Mouse (Mus musculus) lung, postnatal 0 days (tissue): ENCODE results near the gene Os9.

Experiments
- CTCF ChIP-seq: IDR thresholded peaks from 2 replicates; pipeline ENCODE4 v1.5.1; 2016; ENCODE audit warnings: antibody characterized with exemption, mild to moderate bottlenecking
- EP300 ChIP-seq: IDR thresholded peaks from 2 replicates; pipeline ENCODE4 v1.6.1; 2016; ENCODE audit warnings: antibody characterized with exemption, mild to moderate bottlenecking, control low read depth

DNA sequence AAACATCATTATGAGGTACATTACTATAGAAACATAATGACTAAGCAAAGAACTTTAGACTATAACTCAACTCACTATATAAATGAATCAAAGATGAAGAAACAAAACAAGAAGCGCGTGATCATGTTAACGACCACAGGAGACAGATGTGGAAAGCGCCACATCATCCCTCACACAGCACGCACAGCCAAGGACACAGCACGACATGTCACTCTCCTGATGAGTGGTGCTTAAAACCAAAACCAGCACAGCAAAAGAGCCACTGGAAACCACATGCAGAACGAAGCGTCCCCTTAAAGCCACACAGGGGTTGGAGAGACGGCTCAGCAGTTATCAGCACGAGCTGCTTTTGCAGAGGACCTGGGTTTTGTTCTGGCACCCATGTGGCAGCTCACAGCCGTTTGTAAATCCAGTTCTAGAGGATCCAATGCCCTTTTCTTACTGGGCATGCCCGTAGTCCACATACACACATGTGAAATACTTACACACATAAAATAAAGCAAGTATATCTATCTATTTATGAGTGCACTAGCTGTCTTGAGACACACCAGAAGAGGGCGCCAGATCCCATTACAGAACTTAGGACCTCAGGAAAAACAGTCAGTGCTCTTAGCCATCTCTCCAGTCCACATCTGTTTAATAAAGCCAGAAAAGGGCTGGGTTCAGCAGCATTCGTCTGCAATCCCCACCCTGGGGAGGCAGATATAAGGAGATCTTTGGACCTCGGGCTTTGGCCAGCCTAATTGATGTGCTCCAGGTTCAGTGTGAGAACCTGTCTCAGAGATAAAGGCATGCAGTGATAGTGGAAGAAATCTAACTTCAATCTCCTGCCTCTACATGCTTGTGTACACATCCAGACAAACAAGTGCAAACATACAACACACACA, 9.7 kb downstream of the Os9 start:
- TF ChIP-seq EP300 (no peak), CTCF (peak; percentile 34)
